Mouse (Mus musculus) limb, embryonic 12.5 days (tissue): ENCODE measurements around the gene Lrrc25. TPM values are rescaled to one million over a fixed set of nuclear protein-coding genes. Genes with fewer than 3 reads are reported as not detected.

Experiments
- ATAC-seq: fragments of 200-750 bp; cut with Nextera tagmentation; 2 replicates; pipeline ENCODE4 v1.8.0; 2017; ENCODE audit warnings: low read depth, moderate TSS enrichment; ENCODE audit not compliant: insufficient number of reproducible peaks, insufficient read depth, low FRiP score, low TSS enrichment
- H3K27ac ChIP-seq: fragments of 300-500 bp; sonication (generic); 2 replicates; pipeline ENCODE4 v1.5.1; 2016; ENCODE audit warnings: mild to moderate bottlenecking, moderate library complexity
- H3K27me3 ChIP-seq: fragments of 300-500 bp; sonication (generic); 2 replicates; pipeline ENCODE4 v1.6.1; 2016; ENCODE audit warnings: mild to moderate bottlenecking, moderate library complexity
- H3K36me3 ChIP-seq: fragments of 300-500 bp; sonication (generic); 2 replicates; pipeline ENCODE4 v1.6.1; 2016; ENCODE audit warnings: mild to moderate bottlenecking, moderate library complexity
- H3K4me1 ChIP-seq: fragments of 300-500 bp; sonication (generic); replicated peaks from 2 replicates; pipeline ENCODE4 v1.6.1; 2016
- H3K4me2 ChIP-seq: fragments of 300-500 bp; sonication (generic); 2 replicates; pipeline ENCODE4 v1.6.1; 2016; ENCODE audit warnings: mild to moderate bottlenecking, moderate library complexity
- H3K4me3 ChIP-seq: fragments of 300-500 bp; sonication (generic); replicated peaks from 2 replicates; pipeline ENCODE4 v1.5.1; 2016; ENCODE audit warnings: mild to moderate bottlenecking
- H3K9ac ChIP-seq: fragments of 300-500 bp; sonication (generic); replicated peaks from 2 replicates; pipeline ENCODE4 v1.6.1; 2016; ENCODE audit warnings: mild to moderate bottlenecking, moderate library complexity
- H3K9me3 ChIP-seq: fragments of 300-500 bp; sonication (generic); 2 replicates; pipeline ENCODE4 v1.6.1; 2016; ENCODE audit warnings: mild to moderate bottlenecking, moderate library complexity
- WGBS: fragments of 180-500 bp; shearing (Covaris S2); methylation state at CpG from one replicate; pipeline ENCODE4 v1.1.7; 2016; 5-methylcytosine and 5-hydroxymethylcytosine counted together
- polyA plus RNA-seq: library from polyadenylated mRNA; unstranded; fragments of >200 nt; fragmentation: Nextera tagmentation; extraction: Ambion mirVana; gene quantifications from 2 replicates; pipeline ENCODE4 v1.2.1, GENCODE M21; 2016

Gene Lrrc25
- polyA plus RNA-seq, 1 experiment from 2014 or later = 1.2 TPM

GRCm38 (mm10) chr8:70608749-70609367 lies 7.1 kb upstream of the Lrrc25 start, which contains the start of gene Ssbp4:
Gene Ssbp4 (minus strand): TSS chr8:70608872.
- no peaks in the 10 kb centered on the region for H3K9me3 ChIP-seq
- peak within 1 kb of the TSS; percentile 81 for H3K4me3 ChIP-seq
- peak within 1 kb of the TSS; percentile 95 for H3K4me2 ChIP-seq
- peak within 1 kb of the TSS; percentile 90 for H3K9ac ChIP-seq
- H3K4me1 ChIP-seq = peaks cover 52% of the 10 kb centered on the region
- no peaks in the 10 kb centered on the region for H3K27me3 ChIP-seq
- peak within 1 kb of the TSS; percentile 99 for H3K27ac ChIP-seq
- 5% methylated on average over 26 of the region's 26 CpGs for whole genome bisulfite sequencing
- ATAC-seq = peak; percentile 3; the same call in 1 of the 2 replicates
- 0 out of 2 replicates have a peak, but pooled peaks cover 2% of the 10 kb centered on the region for H3K36me3 ChIP-seq

GRCm38 (mm10) chr8:70609368-70609848 lies 6.5 kb upstream of the Lrrc25 start:
- peak overlapping the region; percentile 77 for H3K9ac ChIP-seq
- no peaks in the 10 kb centered on the region for H3K36me3 ChIP-seq
- H3K27ac ChIP-seq = peak overlapping the region; percentile 99
- H3K9me3 ChIP-seq = no peaks in the 10 kb centered on the region
- H3K4me2 ChIP-seq = peak overlapping the region; percentile 95
- no peaks in the 10 kb centered on the region for H3K27me3 ChIP-seq
- peaks cover 52% of the 10 kb centered on the region for H3K4me1 ChIP-seq
- peak overlapping the region; percentile 81 for H3K4me3 ChIP-seq
- 2% methylated on average over 39 of the region's 39 CpGs for WGBS
- ATAC-seq = peak; percentile 63

- peak; percentile 32 for ATAC-seq
- Histone ChIP-seq H3K4me3 (peak overlapping the region; percentile 81), H3K4me1 (peaks cover 52% of the 10 kb centered on the region), H3K9me3 (no peaks in the 10 kb centered on the region), H3K27ac (peak overlapping the region; percentile 99), H3K4me2 (peak overlapping the region; percentile 95), H3K9ac (peak overlapping the region; percentile 77), H3K36me3 (no peaks in the 10 kb centered on the region), H3K27me3 (no peaks in the 10 kb centered on the region)
- under 1% methylated on average over 43 of the region's 45 CpGs for WGBS
These were observed 5.8 kb upstream of the Lrrc25 start for GRCm38 (mm10) chr8:70609849-70610795.

DNA sequence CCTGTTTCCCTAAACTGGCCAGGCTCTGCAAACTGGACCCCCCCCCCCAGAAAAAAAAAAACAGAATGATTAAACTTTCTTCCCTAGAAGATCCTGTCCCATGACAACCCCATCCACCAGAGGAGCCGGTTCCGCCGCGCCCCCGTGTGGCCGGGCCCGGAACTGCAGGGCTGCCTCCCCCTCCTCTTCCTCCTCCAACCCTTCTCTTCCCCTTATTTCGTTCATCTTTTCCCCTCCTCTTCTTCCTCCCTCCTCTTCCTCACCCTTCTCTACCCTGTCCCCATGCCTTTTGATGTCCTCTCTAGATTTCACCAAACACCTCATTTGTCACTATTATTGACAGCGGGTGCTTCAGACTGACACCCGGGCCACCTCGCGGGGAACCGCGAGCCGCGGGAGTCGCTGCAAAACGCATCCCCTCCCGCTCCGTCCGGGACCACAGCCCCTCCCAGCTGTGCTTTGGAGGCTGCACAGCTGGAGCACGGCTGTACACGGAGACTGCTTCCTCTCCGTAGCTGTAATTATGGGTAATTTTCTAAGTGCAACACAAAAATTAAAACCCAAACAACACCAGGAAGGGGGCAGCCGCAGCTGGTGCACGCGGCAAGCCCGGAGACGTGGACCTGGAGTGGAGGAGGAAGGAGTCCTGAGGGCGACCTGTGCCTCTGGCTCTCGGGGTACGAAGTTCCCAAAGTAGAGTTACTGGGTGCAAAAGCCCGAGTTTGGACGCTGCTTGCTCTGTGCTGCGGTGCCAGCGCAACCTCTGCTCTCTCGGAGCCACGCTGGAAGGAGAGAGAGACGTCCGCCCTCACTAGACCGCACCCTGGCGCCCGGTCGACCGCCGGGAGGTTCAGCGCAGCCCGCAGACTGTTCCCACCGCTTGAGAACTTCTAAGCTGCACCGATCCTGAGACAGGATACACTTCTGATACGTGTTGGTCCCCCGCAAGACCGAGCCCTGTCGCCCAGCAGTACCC lies 4.9 kb upstream of the Lrrc25 start:
- ATAC-seq = no peak
- Histone ChIP-seq H3K9ac (peak overlapping the region; percentile 61), H3K36me3 (no peaks in the 10 kb centered on the region), H3K27me3 (no peaks in the 10 kb centered on the region), H3K27ac (peak overlapping the region; percentile 99), H3K4me2 (peak overlapping the region; percentile 95), H3K9me3 (no peaks in the 10 kb centered on the region), H3K4me3 (peak overlapping the region; percentile 81), H3K4me1 (peaks cover 46% of the 10 kb centered on the region)
- under 1% methylated on average over 54 of the region's 54 CpGs for WGBS

DNA sequence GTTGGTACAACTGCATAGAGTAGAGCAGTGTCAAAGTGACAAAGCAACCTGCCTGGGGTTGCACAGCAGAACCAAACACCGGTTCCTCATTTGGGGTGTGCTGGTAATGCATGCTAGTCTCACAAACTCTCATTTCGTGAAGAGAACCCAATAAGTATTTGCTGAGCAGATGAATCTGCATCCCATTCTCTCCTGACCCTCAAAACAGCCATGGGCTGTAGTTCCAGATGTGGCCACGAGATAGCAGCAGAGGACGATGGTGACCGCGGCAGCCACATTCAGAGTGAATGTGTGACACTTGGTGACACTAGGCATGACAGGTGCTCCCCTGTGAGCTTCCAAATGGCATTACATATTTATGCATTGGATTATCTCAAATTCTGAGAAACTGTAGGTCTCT lies 4.1 kb upstream of the Lrrc25 start:
- H3K36me3 ChIP-seq = no peaks in the 10 kb centered on the region
- peak overlapping the region; percentile 95 for H3K4me2 ChIP-seq
- H3K9me3 ChIP-seq = no peaks in the 10 kb centered on the region
- H3K9ac ChIP-seq = peak overlapping the region; percentile 61
- no peak for ATAC-seq
- peak overlapping the region; percentile 73 for H3K27ac ChIP-seq
- peaks cover 38% of the 10 kb centered on the region for H3K4me1 ChIP-seq
- WGBS = under 1% methylated on average over 6 of the region's 6 CpGs
- H3K4me3 ChIP-seq = peak overlapping the region; percentile 81
- no peaks in the 10 kb centered on the region for H3K27me3 ChIP-seq

- WGBS = 9% methylated on average over 1 of the region's 1 CpGs
- ATAC-seq = no peak
- H3K27ac ChIP-seq = no peak overlapping the region
- H3K4me2 ChIP-seq = no peak overlapping the region
- no peaks in the 10 kb centered on the region for H3K27me3 ChIP-seq
- H3K4me1 ChIP-seq = peaks cover 34% of the 10 kb centered on the region
- H3K36me3 ChIP-seq = no peaks in the 10 kb centered on the region
- no peak overlapping the region for H3K4me3 ChIP-seq
- no peaks in the 10 kb centered on the region for H3K9me3 ChIP-seq
- no peak overlapping the region for H3K9ac ChIP-seq
These were observed 2.2 kb upstream of the Lrrc25 start for GRCm38 (mm10) chr8:70613763-70614162.

DNA sequence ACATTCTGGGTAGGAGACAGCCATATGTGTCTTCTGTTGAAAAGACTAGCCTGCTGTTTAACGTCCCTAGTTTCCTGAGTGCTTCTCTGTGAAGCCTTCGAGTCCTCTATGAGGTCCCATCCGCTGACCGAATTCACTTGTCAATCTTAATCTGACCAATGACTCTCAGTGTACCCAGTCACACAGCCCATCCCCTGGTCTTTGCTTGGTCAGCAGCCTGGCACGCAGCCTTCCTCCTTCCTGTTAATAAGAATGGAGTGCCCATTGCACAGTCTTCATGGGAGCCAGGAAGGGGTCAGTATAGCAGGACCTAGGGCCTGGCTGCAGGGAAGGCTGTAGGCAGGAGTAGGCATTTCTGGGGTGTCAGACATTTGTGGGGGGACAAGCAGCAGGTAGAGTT lies 1.5 kb upstream of the Lrrc25 start:
- no peak overlapping the region for H3K4me3 ChIP-seq
- no peaks in the 10 kb centered on the region for H3K36me3 ChIP-seq
- peaks cover 29% of the 10 kb centered on the region for H3K4me1 ChIP-seq
- no peaks in the 10 kb centered on the region for H3K9me3 ChIP-seq
- WGBS = 70% methylated on average over 5 of the region's 5 CpGs
- H3K27me3 ChIP-seq = no peaks in the 10 kb centered on the region
- ATAC-seq = no peak
- no peak overlapping the region for H3K27ac ChIP-seq
- no peak overlapping the region for H3K4me2 ChIP-seq
- H3K9ac ChIP-seq = no peak overlapping the region

GRCm38 (mm10) chr8:70615281-70615680 lies 674 bp upstream of the Lrrc25 start:
- Histone ChIP-seq H3K27me3 (peaks cover 2% of the 10 kb centered on the region; the same call in 1 of the 2 replicates), H3K4me3 (no peak overlapping the region), H3K9me3 (no peaks in the 10 kb centered on the region), H3K4me1 (peaks cover 23% of the 10 kb centered on the region), H3K4me2 (no peak overlapping the region), H3K9ac (no peak overlapping the region), H3K27ac (no peak overlapping the region), H3K36me3 (no peaks in the 10 kb centered on the region)
- ATAC-seq = no peak
- 86% methylated on average over 8 of the region's 8 CpGs for WGBS

DNA sequence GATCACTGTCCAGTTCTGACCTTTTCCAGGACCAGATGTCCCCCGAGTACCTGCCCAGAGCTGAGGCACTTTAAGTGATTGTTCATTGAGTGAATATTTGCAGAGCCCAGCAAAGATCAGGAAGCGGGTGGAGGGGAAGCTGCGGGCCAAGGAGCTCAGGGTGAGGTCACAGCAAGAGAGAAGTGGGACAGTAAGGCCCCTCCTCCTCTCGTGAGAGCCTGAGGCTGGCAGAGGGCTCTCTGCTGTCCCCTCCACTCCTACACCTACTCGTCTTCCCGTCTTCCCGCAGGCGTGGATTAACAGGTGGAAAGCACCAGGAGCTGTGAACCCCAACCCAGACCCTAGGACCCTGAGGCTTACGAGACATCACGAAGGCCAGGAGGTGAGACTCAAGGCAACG lies 690 bp downstream of the Lrrc25 start:
- Histone ChIP-seq H3K36me3 (no peaks in the 10 kb centered on the region), H3K9ac (no peak overlapping the region), H3K9me3 (no peaks in the 10 kb centered on the region), H3K4me1 (peaks cover 15% of the 10 kb centered on the region), H3K4me2 (no peak overlapping the region), H3K27ac (no peak overlapping the region), H3K4me3 (no peak overlapping the region), H3K27me3 (peaks cover 15% of the 10 kb centered on the region)
- 56% methylated on average over 11 of the region's 11 CpGs for WGBS
- no peak for ATAC-seq

GRCm38 (mm10) chr8:70617985-70618384 lies 2.0 kb downstream of the Lrrc25 start:
- 78% methylated on average over 11 of the region's 11 CpGs for WGBS
- ATAC-seq = no peak
- Histone ChIP-seq H3K27me3 (peaks cover 29% of the 10 kb centered on the region), H3K36me3 (no peaks in the 10 kb centered on the region), H3K4me3 (no peak overlapping the region), H3K27ac (0 out of 2 replicates have a peak overlapping the region, but pooled peaks have one; percentile 45), H3K4me2 (no peak overlapping the region), H3K9me3 (no peaks in the 10 kb centered on the region), H3K9ac (no peak overlapping the region), H3K4me1 (peaks cover 13% of the 10 kb centered on the region)
